Mouse (Mus musculus) embryonic fibroblast, embryonic 13.5 days (primary cell): ENCODE measurements around the gene Ccdc152.

Source experiments
- CTCF ChIP-seq: IDR thresholded peaks from 2 replicates; pipeline ENCODE4 v1.5.1; 2011; ENCODE audit warnings: mild to moderate bottlenecking, control low read depth, low read length, moderate library complexity, borderline replicate concordance; ENCODE audit not compliant: insufficient read depth
- POLR2A ChIP-seq: IDR thresholded peaks from 2 replicates; pipeline ENCODE4 v1.6.1; 2011; ENCODE audit warnings: low read depth, mild to moderate bottlenecking, control low read depth, low read length, moderate library complexity

GRCm38 (mm10) chr15:3300361-3301100, 2.8 kb downstream of the Ccdc152 start:
- no peak for TF ChIP-seq POLR2A
- no peak for TF ChIP-seq CTCF
